Mouse (Mus musculus): ENCODE results near the gene Ifi47.
"Not testable (repeated sequence)": the region's sequence is repeated elsewhere in the genome, so short reads cannot be mapped to it uniquely, and the experiment has no call there.

The Ifi47 gene

DNA sequence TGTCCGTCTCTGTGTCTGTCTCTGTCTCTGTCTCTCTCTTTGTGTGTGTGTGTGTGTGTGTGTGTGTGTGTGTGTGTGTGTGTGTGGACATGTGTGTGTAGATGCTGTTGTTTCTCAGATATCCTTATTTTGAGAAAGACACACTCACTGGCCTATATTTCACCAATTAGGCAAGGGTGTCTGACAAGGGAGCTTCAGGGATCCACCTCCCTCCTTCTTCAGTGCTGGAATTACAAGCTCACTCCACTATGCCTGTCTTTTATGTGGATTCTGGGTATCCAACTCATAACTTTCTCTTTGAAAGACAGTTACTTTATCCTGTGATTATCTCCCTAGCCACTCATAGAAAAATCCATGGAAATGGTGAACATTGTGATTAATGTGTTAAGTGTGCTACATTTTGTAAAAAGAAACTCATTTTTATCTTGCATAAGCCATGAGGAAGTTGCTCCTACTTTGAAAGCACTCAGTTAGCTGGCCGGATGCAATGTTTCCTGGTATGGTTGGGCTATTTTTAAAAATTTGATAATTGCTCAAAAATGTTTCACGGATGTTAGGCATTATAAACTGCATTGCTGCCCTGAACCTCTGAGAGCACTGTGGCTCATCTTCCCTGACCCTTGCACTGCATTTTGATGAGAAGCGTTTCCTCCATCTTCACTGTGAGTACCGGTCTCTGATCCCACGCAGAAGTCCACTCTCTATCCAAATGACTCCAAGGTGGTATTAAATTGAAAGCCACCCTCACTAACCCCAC is at the start of gene Ifi47:
Gene Ifi47 (plus strand): TSS at position 587 of the 757 bp plus-strand sequence.
- DNase-seq (ENCODE audit: low spot score in 2 of 2): not testable (repeated sequence)

DNA sequence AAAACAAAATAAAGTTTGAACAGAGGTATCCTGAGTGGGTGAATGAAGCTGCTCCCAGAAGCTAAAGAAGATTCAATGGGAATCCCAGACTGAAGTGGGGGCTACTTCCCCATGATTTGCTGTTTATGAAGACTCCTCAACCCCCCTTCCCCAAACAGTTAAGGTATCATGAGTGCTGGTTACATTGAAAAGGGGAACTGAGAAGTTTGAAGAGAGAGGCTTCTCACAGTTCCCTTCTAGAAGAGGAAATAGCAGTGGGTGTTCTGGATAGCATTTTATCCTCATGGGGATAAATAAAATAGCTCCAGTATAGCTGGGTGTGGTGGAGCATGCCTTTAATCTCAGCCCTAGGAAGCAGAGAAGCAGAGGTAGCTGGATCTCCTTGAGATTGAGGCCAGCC is 26.3 kb upstream of the Ifi47 start:
- not testable (repeated sequence) for DNase-seq (ENCODE audit: low spot score in 2 of 2)

DNA sequence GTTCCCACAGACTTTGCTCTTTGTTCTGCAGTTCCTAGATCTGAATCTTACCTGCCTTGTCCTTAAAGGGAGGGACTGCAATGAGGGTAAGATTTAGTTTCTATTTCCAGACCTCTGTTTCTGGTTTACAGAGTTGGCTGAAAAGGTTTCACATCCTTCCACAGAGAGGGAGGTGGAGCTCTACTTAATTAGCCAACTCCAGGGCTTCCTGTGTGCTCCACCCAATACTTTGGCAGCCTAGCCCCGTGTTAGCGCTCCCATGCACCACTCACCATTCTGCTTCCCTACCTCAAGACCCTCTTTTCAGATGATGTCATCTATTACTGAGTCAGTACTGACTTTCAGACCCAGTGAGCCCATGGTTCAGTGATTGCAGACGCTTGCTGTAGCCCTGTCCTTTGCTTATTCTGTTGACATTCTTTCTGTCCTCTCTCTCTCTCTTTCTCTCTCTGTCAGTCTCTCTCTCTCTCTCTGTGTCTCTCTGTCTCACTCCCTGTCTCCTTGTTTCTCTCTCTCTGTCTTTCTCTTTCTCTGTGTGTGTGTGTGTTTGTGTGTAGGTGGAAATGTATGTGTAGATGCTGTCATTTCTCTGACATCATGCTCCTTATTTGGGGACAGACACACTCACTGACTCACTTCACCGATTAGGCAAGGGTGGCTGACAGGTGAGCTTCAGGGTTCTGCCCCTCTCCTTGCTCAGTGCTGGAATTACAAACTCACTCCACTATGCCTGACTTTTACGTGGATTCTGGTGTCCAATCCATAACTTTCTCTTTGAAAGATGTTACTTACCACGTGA is 25.1 kb upstream of the Ifi47 start, which contains the start of gene 9930111J21Rik2:
Gene 9930111J21Rik2 (minus strand): TSS at position 150 of the 799 bp plus-strand sequence.
- DNase-seq (ENCODE audit: low spot score in 2 of 2): not testable (repeated sequence)

DNA sequence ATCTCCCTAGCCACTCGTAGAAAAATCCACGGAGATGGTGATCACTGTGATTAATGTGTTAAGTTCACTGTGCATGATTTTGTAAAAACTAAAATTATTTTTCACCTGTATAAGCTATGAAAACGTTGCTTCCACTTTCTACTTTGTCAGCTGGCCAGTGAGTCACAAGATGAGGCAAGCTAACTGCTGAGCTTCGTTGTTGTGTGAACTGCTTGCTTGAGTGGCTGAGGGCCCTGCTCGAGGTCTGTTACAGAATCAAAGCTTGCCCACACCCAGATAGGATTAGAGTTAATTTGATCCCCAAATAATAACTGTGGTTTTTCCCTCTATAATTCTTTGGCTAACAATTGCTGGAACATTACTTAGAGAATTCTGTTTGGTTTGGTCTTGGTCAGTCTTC is 24.5 kb upstream of the Ifi47 start:
- not testable (repeated sequence) for DNase-seq (ENCODE audit: low spot score in 2 of 2)

DNA sequence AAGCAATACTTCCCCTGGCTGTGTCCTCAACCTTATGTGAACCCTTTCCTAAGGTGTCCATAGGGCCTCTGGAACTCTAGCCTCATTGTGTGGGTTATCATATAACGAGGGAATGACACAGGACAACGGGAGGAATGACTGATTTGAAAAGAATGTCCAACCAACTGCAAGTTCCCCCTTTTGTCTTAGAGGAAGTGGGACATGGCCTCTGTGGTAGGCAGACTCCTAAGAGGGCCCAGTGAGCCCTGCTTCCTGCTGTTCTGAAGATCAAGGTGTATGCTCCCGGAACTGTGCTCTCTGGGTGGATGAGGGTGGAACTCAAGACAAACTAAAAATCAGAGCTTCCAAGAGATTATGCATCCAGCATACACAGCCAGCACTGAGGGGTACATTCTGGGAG is 16.3 kb upstream of the Ifi47 start:
- not testable (repeated sequence) for DNase-seq (ENCODE audit: low spot score in 2 of 2)

DNA sequence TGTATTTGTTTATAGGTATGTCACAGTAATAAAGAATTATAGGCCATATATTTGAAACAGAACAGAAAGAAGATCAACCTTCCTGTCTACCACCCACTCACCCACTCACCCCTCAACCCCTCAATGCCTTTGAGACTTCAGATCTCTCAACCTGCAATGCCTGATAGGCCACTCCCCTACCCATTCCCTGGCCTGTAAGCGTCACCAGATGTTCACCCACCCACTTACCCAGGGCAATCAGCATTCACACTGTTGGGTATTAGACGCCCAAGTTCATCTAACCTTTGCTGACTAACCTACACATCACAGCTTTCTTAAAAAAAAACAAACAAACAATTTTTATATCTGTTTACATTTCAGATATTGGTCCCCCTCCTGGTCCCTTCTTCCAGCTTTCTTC is 14.5 kb upstream of the Ifi47 start:
- DNase-seq (ENCODE audit: low spot score in 2 of 2): not testable (repeated sequence)

DNA sequence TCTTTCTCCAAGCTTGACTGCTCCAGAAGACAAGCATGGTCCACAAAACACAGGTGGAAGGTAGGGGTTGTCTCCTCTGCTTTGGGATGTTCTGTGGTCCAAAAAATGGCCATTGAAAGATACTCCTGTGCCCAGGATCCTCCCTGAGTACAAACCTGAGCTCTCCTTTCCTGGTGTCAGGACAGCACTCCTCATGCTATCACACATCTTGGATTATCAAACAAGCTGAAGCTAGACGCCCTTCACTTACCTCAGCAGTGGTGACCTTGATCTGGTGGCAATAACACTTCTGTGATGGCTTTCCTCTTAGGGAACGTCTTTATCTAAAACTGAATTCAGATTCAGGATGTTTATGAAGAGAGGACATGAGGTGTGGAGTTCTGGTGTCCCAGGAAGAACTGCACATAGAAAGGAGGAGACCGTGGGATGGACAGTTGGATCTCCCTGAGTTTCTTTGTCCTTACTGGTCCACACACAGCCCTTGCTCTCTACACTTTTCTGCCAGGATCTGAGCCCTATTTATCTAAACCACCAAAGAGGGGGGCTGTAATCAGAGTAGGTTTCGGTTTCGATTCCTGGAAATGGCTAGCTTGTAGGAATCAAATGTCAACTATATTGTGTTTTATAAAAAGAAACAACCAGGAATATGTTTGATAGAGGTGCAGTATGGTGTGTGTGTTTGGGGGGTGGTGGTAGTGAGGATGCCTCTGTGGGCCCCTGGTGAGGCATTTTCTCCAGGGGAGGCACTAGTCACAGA is 12.5 kb upstream of the Ifi47 start, which contains the start of gene Tgtp2:
Gene Tgtp2 (minus strand): TSS at position 494 of the 757 bp plus-strand sequence.
- DNase-seq (ENCODE audit: low spot score in 2 of 2): not testable (repeated sequence)

DNA sequence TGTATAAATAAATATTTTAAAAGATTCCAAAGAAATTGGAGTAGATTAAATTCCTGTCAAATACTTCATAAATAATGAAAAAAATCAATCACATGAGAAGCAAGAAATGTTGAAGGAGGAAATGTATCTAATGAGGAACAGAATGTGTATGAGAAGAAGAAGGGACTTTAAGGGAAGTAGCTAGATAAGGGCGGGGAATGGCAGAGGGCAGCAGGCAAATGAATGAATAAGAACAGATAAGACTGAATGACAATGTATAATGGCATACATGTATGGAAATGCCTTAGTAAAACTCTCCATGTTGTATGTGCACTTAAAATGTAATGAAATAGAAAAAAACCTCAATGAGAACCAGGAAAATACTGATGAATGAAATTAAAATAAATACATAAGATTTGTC is 8.0 kb upstream of the Ifi47 start:
- no peak for DNase-seq (ENCODE audit: low spot score in 2 of 2)

DNA sequence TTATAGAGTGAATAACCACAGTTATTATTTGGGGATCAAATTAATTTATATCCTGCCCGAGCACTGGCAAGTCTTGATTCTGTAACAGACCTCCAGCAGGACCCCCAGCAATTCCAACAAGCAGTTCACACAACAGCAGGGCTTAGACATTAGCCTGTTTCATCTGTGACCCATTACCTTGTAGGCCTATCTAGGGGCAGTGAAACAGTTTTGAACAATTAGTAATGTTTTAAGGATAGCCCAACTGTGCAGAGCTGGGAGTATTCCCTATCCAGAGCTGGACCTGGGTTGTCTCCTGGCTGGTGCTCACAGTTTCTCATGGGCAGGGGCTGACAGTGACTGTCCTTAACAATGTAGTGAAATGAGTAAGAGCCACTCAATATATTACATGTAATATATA is 625 bp downstream of the Ifi47 start:
- no peak for DNase-seq (ENCODE audit: low spot score in 2 of 2)

DNA sequence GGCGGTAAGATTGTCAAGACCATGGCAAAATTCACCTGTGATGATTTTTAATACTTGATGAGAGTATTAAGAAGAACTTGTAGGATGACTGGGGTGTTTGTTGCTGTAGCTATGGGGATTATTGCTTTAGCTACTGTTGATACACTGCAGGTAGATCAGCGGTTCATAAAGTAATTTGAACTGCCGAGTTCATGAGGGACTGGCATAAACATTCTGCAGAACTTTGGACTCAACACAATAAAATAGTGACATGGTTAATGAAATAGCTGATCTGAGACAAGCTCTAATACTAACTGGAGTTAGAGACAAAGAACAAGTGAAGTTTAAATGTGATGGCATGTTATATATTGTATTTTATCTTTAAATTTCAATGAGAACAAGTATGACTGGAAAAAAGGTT is 2.3 kb downstream of the Ifi47 start:
- DNase-seq (ENCODE audit: low spot score in 2 of 2): no peak

DNA sequence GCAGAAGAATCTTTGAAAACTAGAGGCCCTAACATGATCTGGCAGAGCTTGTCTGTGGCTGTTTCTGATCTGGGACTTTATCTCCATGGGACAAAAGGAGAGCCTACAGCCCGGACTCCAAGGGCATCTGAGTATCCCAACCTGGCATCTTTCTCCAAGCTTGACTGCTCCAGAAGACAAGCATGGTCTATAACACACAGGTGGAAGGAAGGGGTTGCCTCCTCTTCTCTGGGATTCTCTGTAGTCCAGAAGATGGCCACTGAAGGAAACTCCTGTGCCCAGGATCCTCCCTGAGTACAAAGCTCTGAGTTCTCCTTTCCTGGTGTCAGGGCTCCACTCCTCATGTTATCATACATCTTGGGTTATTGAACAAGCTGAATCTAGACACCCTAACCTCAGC is 4.2 kb downstream of the Ifi47 start:
- no peak for DNase-seq (ENCODE audit: low spot score in 2 of 2)

DNA sequence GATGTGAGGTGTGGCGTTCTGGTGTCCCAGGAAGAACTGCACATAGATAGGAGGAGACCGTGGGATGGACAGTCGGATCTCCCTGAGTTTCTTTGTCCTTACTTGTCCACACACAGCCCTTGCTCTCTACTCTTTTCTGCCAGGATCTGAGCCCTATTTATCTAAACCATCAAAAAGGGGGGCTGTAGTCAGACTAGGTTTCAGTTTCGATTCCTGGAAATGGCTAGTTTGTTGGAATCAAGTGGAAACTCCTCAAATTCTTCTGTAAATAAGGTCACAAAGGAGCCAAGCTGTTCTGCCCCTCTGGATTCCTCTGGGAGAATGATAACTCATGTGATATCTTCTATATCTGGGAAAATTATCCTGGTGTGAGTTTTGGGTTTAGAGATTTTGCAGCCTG is 5.0 kb downstream of the Ifi47 start:
- DNase-seq (ENCODE audit: low spot score in 2 of 2): no peak

DNA sequence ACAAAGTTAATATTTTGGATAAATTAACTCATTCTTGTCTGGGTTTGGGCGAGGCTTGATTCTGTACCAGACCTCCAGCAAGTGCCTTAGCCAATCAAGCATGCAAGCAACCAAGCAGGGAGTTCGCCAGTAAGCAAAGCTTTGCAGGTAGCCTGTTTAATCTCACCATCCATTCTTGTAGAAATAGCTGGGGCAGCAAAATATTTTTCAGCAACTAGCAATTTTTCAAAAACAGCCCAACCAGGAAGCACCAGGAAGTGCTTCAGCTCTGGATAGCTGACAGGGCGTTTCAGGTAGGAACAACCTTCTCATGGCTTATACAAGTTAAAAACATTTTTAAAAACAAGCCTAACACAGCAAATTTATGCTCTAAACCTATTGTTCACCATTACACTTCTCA is 5.5 kb downstream of the Ifi47 start:
- no peak for DNase-seq (ENCODE audit: low spot score in 2 of 2)

DNA sequence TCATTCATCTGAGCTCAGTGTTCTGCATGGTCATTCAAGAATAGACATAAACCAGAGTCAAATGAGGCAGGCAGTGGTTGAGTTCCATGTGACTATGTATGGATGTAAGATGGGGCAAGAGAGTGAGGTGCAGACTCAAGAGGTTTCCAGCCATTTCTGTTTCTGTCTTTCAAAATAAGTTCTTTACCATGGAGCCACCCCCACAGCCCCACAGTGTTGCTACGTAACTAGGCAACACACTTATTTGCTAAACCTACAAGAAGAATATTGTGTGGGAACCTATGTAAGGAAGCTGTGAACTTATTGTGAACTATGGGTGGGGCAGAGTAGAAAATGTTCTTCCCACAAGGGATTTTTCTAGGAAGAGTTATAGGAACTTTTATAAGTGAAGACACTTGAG is 6.8 kb downstream of the Ifi47 start:
- no peak for DNase-seq (ENCODE audit: low spot score in 2 of 2)

DNA sequence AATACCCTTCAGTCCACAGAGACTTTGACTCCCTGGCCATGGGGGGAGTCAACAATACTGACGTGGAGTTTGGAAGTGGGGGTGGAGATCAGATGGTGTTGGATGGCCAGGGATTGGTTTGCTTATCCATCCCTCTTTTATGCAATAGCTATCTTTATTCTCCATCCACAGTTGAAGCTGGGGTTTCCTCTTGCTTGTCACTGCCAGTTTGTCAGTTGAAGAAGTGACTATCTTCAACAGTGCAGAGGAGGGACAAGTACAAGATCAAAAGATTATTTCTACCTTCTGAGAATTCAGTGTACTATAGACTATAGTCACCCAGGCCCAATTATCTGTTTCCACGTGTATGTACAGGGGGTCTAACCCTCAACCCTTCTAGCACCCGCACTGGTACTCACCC is 7.4 kb downstream of the Ifi47 start:
- DNase-seq (ENCODE audit: low spot score in 2 of 2): no peak

DNA sequence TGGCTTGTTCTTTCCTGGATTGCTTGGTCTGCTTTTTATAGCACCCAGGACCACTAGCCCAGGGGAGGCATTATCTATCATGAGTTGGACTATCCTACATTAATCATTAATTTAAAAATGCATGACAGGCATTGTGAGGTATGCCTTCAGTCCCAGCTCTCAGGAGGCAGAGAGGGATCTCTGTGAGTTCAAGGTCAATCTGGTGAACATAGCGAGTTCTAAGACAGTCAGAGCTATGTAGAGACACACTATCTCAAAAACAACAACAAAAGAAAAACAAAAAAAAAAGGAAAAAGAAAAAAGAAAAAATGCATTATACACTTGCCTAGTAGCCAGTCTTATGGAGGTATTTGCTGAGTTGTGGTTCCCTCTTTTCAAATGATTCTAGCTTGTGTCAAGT is 8.0 kb downstream of the Ifi47 start:
- no peak for DNase-seq (ENCODE audit: low spot score in 2 of 2)

DNA sequence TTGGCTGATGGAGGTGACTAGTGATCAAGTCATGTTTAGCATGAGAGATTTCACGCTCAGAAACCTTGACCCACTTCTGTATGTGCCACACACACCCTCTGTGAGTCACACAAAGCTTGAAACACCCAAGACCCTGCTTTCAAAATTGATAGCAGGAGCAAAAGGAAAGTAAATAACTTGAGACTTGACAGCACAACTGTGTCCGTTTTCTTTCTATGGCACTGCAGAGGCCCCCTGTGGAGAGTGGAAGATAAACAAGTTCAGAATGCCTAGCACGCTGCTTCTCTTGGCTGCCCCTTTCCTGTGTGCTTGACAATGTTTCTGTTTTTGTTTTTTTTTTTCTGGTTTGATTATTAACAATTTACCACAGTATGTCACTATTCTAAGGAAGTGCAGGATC is 8.5 kb downstream of the Ifi47 start:
- DNase-seq (ENCODE audit: low spot score in 2 of 2): no peak

DNA sequence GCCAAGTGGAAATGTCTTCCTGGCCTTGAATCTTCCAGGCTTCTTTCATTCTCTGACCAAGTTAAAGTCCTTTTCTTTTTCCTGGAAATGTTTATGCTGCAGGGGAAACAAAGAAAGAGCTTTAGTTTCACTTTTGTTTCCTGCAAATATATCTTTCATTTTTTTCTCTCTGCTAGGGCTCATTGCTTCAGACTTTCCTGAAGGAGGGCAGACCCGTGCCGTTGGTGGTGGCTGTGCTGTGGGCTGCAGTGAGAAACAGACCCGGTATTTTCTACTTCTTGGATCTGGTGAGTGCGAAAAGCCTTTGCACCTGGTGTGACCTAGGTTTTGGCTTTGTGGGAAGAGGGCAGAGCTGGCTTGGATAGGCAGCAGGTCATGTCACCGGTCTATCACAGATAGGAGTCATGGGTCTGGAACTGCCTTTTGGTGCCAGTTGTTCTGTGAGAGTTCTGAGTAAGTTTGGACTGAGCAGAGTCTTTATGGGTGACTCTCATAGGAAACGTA is 10.5 kb downstream of the Ifi47 start:
- no peak for DNase-seq (ENCODE audit: low spot score in 2 of 2)

DNA sequence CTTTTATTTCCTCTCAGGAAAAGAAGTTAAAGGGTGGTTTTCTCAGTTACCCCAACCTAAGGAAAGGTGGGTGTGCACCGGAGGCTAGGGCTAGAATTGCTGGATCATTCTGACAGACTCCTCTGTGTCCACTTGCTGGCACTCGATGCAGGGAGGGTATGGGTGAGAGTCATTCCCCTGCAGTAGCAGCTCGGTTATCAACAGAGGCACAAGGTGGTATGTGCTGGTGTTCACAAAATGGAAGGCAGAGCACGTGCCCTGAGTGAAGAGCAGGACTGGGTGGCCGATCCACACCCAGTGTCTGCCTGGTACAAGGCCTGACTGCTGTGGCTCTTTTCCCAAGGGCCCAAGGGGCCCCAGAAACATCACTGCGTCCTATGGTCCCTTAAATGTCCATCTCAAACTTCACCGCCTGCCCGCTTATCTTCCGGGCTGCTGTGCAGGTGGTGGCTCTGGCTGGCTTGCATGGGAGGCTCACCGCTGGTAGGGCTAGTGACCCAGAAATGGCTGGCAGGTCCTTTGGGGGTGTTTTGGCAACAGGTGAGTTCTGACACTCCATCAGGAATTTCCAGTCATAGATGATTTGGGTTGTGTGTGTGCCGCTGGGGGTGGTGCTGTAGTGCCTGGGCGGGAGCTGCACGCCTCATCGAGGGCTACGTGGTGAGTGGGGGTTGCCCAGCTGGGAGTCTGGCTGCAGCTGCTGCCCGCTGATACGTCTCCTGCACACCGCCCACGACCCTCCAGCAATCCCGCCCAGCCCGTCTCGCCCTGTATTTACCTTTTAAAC is 11.6 kb downstream of the Ifi47 start:
- no peak for DNase-seq (ENCODE audit: low spot score in 2 of 2)

DNA sequence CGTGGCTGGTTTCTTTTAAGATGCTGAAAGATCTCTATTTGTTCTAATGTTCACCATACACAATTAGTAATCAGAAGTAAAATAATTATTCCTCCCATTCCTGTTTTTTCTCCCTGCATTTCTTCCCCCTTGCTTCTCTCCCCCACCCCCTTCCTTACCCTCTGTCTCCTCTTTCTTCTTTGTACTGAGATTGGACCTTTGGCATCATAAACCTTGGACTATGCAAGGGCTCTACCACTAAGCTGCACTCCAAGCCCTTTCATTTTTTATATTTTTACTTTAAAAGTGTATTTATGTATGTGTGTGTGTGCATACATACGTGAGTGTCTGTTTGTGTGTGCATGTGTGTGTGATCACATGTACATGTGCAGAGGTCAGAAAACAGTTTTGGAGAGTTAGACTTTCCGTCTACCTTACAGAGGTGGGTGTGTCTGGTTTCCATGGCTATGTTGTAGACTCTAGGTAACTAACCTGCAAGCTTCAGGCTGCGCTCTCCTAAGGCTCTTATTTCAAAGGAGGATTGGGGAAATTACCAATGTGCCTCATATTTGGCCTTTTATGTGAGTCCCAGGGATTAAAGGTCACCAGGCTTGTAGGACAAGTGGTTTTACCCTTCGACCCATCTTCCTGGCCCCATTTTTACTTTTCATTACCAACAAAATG is 12.7 kb downstream of the Ifi47 start:
- DNase-seq (ENCODE audit: low spot score in 2 of 2): no peak
